In the genomic region with DNA sequence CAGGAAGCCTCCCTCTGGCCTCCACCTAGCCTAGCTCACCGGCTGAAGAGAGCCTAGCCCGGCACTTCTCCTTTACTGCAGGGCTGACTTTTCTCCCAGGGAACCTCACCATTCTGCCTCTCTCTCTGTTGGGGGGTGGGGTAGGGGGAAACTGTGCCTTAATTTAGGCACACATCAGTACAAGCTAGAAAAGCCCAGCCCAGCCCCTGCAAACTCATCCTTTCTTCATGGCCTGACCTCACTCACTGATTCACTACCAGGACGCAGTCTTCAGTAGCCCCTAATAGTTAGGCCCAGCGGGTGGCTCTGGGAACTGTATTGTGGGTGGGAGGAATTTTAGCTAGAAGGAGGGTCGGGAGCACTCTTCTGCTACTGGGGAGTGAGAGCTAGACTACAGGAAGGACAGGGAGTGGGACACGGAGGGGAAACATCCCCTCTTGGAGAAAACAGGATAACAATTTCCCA, we compare ENCODE assay signal across 7 mouse cellular contexts. TPM values are rescaled to one million over a fixed set of nuclear protein-coding genes. Genes with fewer than 3 reads are reported as not detected.
DNase-seq lines count a peak whose midpoint lies in the region; ATAC-seq lines count a peak whose summit lies in the region.

No protein-coding gene starts in this region.

- no peak overlapping the region for H3K4me2 ChIP-seq in neural tube, embryonic 11.5 days (ENCODE audit: low read depth)
- peak overlapping the region; percentile 31 for H3K4me2 ChIP-seq in forebrain, embryonic 15.5 days (replicated peaks)
- H3K4me2 ChIP-seq in liver, embryonic 13.5 days: peak overlapping the region; percentile 33

- no peak for DNase-seq in neural tube, embryonic 11.5 days (ENCODE audit: low spot score)
- DNase-seq in neural tube, embryonic 10.5 days (ENCODE audit: extremely low spot score, low spot score): no peak
- no peak for DNase-seq in liver, embryonic 13.5 days
- DNase-seq in right cerebral cortex, postnatal 36 days (ENCODE audit: low spot score in 2 of 2): no peak
- no peak for DNase-seq in adrenal gland, adult 2 months
- DNase-seq in thymus, postnatal 14 days: no peak

- no peak overlapping the region for H3K4me3 ChIP-seq in neural tube, embryonic 11.5 days (ENCODE audit: low read depth, low read length)
- H3K4me3 ChIP-seq in forebrain, embryonic 15.5 days: no peak overlapping the region
- 0 out of 2 replicates have a peak overlapping the region, but pooled peaks have one; percentile 6 for H3K4me3 ChIP-seq in liver, embryonic 13.5 days (replicated peaks)

- WGBS in neural tube, embryonic 11.5 days: 9% methylated on average over 6 of the region's 6 CpGs
- 6% methylated on average over 6 of the region's 6 CpGs for WGBS in forebrain, embryonic 15.5 days
- 22% methylated on average over 6 of the region's 6 CpGs for WGBS in liver, embryonic 13.5 days (ENCODE audit: insufficient replicate concordance)

- no peaks in the 10 kb centered on the region for H3K9me3 ChIP-seq in neural tube, embryonic 11.5 days (ENCODE audit: control insufficient read depth, low read length)
- no peaks in the 10 kb centered on the region for H3K9me3 ChIP-seq in forebrain, embryonic 15.5 days
- no peaks in the 10 kb centered on the region for H3K9me3 ChIP-seq in liver, embryonic 13.5 days (replicated peaks)

- ATAC-seq in neural tube, embryonic 11.5 days (ENCODE audit: insufficient read depth, low FRiP score, low TSS enrichment): no peak
- no peak for ATAC-seq in forebrain, embryonic 15.5 days (replicated peaks)
- ATAC-seq in liver, embryonic 13.5 days (ENCODE audit: low read depth): no peak

- no peaks in the 10 kb centered on the region for H3K36me3 ChIP-seq in neural tube, embryonic 11.5 days (ENCODE audit: control insufficient read depth, insufficient read depth, low read length)
- no peaks in the 10 kb centered on the region for H3K36me3 ChIP-seq in forebrain, embryonic 15.5 days
- H3K36me3 ChIP-seq in liver, embryonic 13.5 days: peaks cover 9% of the 10 kb centered on the region; the same call in 1 of the 2 replicates

- no peaks in the 10 kb centered on the region for H3K27me3 ChIP-seq in neural tube, embryonic 11.5 days (ENCODE audit: control insufficient read depth, insufficient read depth, low read length)
- no peaks in the 10 kb centered on the region for H3K27me3 ChIP-seq in forebrain, embryonic 15.5 days
- H3K27me3 ChIP-seq in liver, embryonic 13.5 days: no peaks in the 10 kb centered on the region

- H3K9ac ChIP-seq in neural tube, embryonic 11.5 days (ENCODE audit: low read length): peak overlapping the region; percentile 29; the same call in 1 of the 2 replicates
- peak overlapping the region; percentile 30; the same call in 1 of the 2 replicates for H3K9ac ChIP-seq in forebrain, embryonic 15.5 days (replicated peaks)
- peak overlapping the region; percentile 53; the same call in 1 of the 2 replicates for H3K9ac ChIP-seq in liver, embryonic 13.5 days

- H3K4me1 ChIP-seq in neural tube, embryonic 11.5 days (ENCODE audit: control insufficient read depth, insufficient read depth, low read length): peaks cover 59% of the 10 kb centered on the region
- peaks cover 91% of the 10 kb centered on the region for H3K4me1 ChIP-seq in forebrain, embryonic 15.5 days
- H3K4me1 ChIP-seq in liver, embryonic 13.5 days (replicated peaks): peaks cover 94% of the 10 kb centered on the region

- H3K27ac ChIP-seq in neural tube, embryonic 11.5 days (ENCODE audit: low read depth, low read length): no peak overlapping the region
- peak overlapping the region; percentile 93 for H3K27ac ChIP-seq in forebrain, embryonic 15.5 days (replicated peaks)
- H3K27ac ChIP-seq in liver, embryonic 13.5 days: peak overlapping the region; percentile 71

RNA-seq across cellular contexts. Expression of a gene that starts 7.4 kb away (rescaled TPM):
- polyA plus RNA-seq in neural tube, embryonic 11.5 days (2014; fragmentation: Nextera tagmentation; extraction: Ambion mirVana): 16.6 and 18.1 TPM in 2 replicates
- polyA plus RNA-seq in forebrain, embryonic 15.5 days (2015; fragmentation: Nextera tagmentation; extraction: Ambion mirVana): 20.1 and 21.3 TPM in 2 replicates
- polyA plus RNA-seq in liver, embryonic 13.5 days (2015; fragmentation: Nextera tagmentation; extraction: Ambion mirVana): 5.5 and 7.5 TPM in 2 replicates
- total RNA-seq in adrenal gland, adult 2 months (2021): 100 to 1,000 TPM in 1 of 2 experiments, 10 to 100 TPM in 1; 78.4 to 114 TPM
- 173 and 185 TPM in 2 replicates for polyA plus RNA-seq in adrenal gland, adult 2 months (2012; rRNA removed)
